Mouse (Mus musculus): ENCODE results near the gene Olfr1044. TPM values are rescaled to one million over a fixed set of nuclear protein-coding genes. Genes with fewer than 3 reads are reported as not detected.
"Not testable (repeated sequence)": the region's sequence is repeated elsewhere in the genome, so short reads cannot be mapped to it uniquely, and the experiment has no call there.

The Olfr1044 gene
- polyA plus RNA-seq (2015; fragmentation: Nextera tagmentation; extraction: Ambion mirVana), result not detected in 2 replicates

DNA sequence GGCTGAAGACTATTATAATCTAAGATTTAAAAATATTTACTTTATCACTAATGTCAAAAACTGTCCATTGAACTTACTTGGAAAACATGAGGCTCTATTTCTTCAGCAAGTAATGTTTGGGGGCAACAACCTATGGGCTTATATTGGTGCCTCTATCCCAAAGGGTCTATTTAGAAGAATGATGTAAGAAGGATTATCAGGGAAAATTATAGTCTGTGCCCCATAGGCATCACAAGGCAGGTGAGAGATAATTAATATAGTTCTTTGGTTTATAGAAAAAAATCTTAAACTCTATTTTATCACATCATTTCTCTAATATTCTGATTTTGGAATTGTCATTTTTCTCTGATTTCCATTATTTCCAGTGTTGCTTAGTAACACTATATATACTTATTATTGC, at the start of gene Olfr1044:
Olfr1044 (minus strand) TSS at position 101 of the 400 bp plus-strand sequence.
- H3K9me3 ChIP-seq, result no peaks in the 10 kb centered on the region
- H3K9ac ChIP-seq, result no peak within 1 kb of the TSS
- H3K36me3 ChIP-seq (replicated peaks), result no peaks in the 10 kb centered on the region
- no peaks in the 10 kb centered on the region for H3K4me1 ChIP-seq
- ATAC-seq (replicated peaks), result no peak
- no peak within 1 kb of the TSS for H3K4me2 ChIP-seq
- no peaks in the 10 kb centered on the region for H3K27me3 ChIP-seq (replicated peaks)
- H3K27ac ChIP-seq, result no peak within 1 kb of the TSS
- H3K4me3 ChIP-seq, result no peak within 1 kb of the TSS

DNA sequence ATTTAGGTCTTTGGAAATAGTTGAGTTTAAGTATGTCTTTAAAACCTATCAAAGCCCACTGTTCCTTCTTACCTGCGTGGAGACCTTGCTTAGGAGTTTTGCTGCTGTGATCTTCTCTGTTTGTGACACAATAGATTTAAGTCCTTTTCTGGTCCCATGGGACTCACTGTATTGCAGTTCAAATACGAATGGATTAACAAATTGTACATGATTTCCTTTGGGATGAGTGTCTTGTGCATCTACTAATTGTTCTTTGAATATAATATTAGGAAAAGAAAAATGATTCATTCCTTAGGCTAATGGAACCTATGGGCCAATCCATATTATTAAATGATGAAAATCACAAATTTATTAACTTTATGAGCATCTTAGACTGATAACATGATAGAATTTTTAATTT, 41.6 kb upstream of the Olfr1044 start, which contains the start of gene Olfr1046:
Olfr1046 (minus strand) TSS at position 101 of the 400 bp plus-strand sequence.
- H3K4me3 ChIP-seq, result no peak within 1 kb of the TSS
- H3K36me3 ChIP-seq (replicated peaks), result no peaks in the 10 kb centered on the region
- H3K27me3 ChIP-seq (replicated peaks), result no peaks in the 10 kb centered on the region
- no peaks in the 10 kb centered on the region for H3K9me3 ChIP-seq
- no peak for ATAC-seq (replicated peaks)
- H3K9ac ChIP-seq, result no peak within 1 kb of the TSS
- WGBS, result 71% methylated on average over 2 of the region's 2 CpGs
- no peak within 1 kb of the TSS for H3K27ac ChIP-seq
- H3K4me1 ChIP-seq, result no peaks in the 10 kb centered on the region
- H3K4me2 ChIP-seq, result no peak within 1 kb of the TSS

DNA sequence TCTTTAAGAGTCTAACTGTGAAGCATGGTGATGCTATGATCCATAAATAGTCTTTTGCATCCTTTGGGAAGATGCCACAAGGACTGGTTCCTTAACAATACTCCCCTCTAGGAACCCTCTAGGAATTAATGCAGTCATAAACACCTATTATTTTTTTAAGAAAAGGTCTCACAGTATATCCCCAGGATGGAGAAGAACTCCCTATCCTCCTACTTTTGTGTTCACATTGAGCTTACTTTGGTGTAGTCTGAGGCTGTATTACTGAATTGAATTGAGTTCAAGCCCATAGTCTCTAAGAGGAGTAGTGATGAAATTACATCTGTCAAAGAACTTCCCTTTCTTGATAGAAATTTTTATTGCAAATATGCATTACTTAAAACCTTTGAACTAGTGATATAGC, 25.3 kb upstream of the Olfr1044 start, which contains the start of gene Olfr1045:
Olfr1045 (minus strand) TSS at position 101 of the 400 bp plus-strand sequence.
- Histone ChIP-seq H3K9ac (no peak within 1 kb of the TSS), H3K4me3 (no peak within 1 kb of the TSS), H3K27ac (no peak within 1 kb of the TSS), H3K9me3 (no peaks in the 10 kb centered on the region), H3K4me2 (no peak within 1 kb of the TSS), H3K36me3 (replicated peaks) (no peaks in the 10 kb centered on the region), H3K4me1 (no peaks in the 10 kb centered on the region), H3K27me3 (replicated peaks) (no peaks in the 10 kb centered on the region)
- ATAC-seq (replicated peaks), result no peak

DNA sequence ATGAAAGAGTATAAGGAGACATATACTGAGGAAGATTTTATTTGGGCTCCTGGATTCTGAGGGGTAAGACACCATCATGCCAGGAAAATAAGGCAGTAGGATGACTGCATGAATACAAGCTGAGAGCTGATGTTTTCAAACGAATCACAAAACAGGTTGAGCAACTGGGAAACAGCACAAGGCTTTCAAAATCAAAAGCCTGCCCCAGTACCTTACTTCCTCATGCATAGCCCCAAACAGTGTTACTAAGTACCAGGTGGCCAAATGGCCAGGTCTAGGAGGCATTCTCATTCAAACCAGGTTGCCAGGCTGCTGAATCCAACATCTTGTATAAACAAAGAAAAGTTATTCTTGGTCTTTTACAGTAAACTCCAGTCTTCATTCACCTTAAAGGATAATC, 18.2 kb upstream of the Olfr1044 start:
- no peaks in the 10 kb centered on the region for H3K4me1 ChIP-seq
- no peak overlapping the region for H3K4me3 ChIP-seq
- no peak overlapping the region for H3K27ac ChIP-seq
- WGBS, result 50% methylated on average over 1 of the region's 1 CpGs
- no peak overlapping the region for H3K9ac ChIP-seq
- no peaks in the 10 kb centered on the region for H3K27me3 ChIP-seq (replicated peaks)
- H3K9me3 ChIP-seq, result no peaks in the 10 kb centered on the region
- no peaks in the 10 kb centered on the region for H3K36me3 ChIP-seq (replicated peaks)
- ATAC-seq (replicated peaks), result no peak
- H3K4me2 ChIP-seq, result no peak overlapping the region

DNA sequence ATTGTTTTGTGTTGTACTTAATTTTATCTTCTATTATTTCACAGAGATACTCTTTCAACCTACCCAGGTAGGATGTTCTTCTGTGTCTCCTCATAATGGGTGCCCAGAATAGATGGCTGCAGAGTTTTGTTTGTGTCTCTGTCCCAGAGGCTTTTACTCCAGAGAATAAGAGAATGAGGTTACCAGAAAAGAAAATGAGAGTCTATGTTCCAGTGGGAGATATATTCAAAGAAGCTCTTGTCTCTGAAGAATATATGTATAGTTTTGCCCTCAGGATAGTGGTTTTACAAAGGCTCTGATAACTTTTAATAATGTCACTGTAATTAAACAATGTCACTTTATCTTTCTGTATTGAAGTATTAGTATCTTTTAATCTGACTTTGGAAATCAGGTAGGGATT, 8.0 kb upstream of the Olfr1044 start, which contains the start of gene Olfr52:
Olfr52 (minus strand) TSS at position 101 of the 400 bp plus-strand sequence.
- H3K4me1 ChIP-seq, result no peaks in the 10 kb centered on the region
- H3K36me3 ChIP-seq (replicated peaks), result no peaks in the 10 kb centered on the region
- H3K27ac ChIP-seq, result no peak within 1 kb of the TSS
- H3K9ac ChIP-seq, result no peak within 1 kb of the TSS
- no peaks in the 10 kb centered on the region for H3K27me3 ChIP-seq (replicated peaks)
- no peak within 1 kb of the TSS for H3K4me2 ChIP-seq
- no peak for ATAC-seq (replicated peaks)
- H3K9me3 ChIP-seq, result no peaks in the 10 kb centered on the region
- H3K4me3 ChIP-seq, result no peak within 1 kb of the TSS

DNA sequence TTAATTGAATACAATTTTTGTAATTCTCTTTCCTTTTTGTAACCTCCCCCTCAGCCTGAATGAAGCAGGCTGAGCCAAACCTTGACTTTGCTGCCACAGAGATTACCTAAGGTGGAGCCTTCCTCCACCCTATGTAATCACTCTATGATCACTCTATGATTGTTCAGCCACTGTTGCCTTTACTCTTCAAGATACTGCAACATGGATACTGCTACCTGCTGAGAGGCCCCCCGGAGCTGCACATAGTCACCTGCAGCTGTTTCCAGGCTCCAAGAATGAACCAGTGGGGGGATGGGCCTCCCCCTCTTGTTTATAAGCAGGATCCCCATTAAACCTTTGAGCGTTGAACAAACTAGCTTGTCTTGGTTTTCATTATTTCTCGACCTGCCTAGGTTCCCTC, 2.3 kb upstream of the Olfr1044 start:
- no peak for ATAC-seq (replicated peaks)
- Histone ChIP-seq H3K9me3 (no peaks in the 10 kb centered on the region), H3K27ac (no peak overlapping the region), H3K9ac (no peak overlapping the region), H3K4me3 (no peak overlapping the region), H3K36me3 (replicated peaks) (no peaks in the 10 kb centered on the region), H3K4me2 (no peak overlapping the region), H3K4me1 (no peaks in the 10 kb centered on the region), H3K27me3 (replicated peaks) (no peaks in the 10 kb centered on the region)
- 80% methylated on average over 3 of the region's 3 CpGs for WGBS

DNA sequence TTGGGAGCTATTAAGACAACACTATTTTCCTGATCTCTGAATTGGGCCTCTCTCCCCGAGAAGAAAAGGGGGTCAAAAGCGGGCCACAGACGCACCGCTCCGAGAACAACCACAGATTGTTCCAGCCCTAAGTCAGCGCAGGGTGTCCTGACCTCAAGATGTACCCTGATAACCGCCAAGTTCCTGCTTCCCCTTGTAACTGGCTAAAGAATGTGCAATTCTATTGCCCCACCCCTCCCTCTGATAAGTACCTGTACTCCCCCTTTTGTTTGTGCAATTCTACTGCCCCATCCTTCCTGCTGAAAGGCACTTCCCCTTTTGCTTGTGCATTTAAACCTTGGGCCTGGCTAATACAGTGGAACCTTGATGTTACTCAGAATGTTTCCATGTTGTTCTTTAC, 2.2 kb downstream of the Olfr1044 start:
- H3K9ac ChIP-seq; H3K27ac ChIP-seq; ATAC-seq (replicated peaks); H3K4me3 ChIP-seq; H3K27me3 ChIP-seq (replicated peaks); H3K4me1 ChIP-seq; H3K36me3 ChIP-seq (replicated peaks); H3K9me3 ChIP-seq; H3K4me2 ChIP-seq: not testable (repeated sequence)
- WGBS, result 98% methylated on average over 7 of the region's 7 CpGs

DNA sequence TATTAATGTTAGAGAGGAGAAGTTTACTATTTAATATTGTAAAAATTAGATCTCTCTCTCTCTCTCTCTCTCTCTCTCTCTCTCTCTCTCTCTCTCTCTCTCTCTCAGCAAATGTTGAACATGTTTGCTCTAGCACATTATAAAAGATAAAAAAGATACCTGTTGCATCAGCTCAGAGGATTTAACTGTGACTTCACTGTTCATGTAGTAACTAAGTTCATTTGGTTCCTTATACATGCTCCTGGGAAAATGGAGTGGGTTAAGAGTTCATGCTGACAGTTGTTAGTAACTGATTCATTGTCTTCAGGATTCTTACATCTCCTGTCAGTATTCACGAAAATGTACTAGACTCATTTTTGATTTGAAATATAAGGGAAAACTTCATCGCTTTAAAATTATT, 10.2 kb downstream of the Olfr1044 start, which contains the start of gene Olfr1043:
Olfr1043 (minus strand) TSS at position 101 of the 400 bp plus-strand sequence.
- Histone ChIP-seq H3K4me1 (no peaks in the 10 kb centered on the region), H3K9me3 (no peaks in the 10 kb centered on the region), H3K4me2 (no peak within 1 kb of the TSS), H3K27ac (no peak within 1 kb of the TSS), H3K4me3 (no peak within 1 kb of the TSS), H3K36me3 (replicated peaks) (no peaks in the 10 kb centered on the region), H3K9ac (no peak within 1 kb of the TSS), H3K27me3 (replicated peaks) (no peaks in the 10 kb centered on the region)
- ATAC-seq (replicated peaks), result no peak
- 87% methylated on average over 2 of the region's 2 CpGs for WGBS

DNA sequence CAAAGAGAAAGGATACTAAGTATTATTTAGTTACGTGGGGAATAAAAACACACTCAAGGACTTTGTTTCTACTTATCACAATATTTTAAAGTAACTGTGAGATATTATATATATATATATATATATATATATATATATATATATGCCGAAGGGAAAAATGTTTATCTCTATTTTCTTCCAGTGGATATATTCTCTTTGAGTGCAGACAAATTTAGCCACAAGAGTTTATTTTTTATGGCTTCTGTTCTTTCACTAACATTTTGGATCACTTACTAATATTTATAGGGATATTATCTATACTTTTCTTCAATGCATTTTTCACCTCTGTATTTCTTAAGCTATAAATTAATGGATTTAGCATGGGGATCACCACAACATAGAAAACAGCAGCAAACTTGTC, 15.9 kb downstream of the Olfr1044 start, which contains the start of gene Olfr1042:
Olfr1042 (minus strand) TSS at position 101 of the 400 bp plus-strand sequence.
- Histone ChIP-seq H3K4me1 (no peaks in the 10 kb centered on the region), H3K27ac (no peak within 1 kb of the TSS), H3K4me2 (no peak within 1 kb of the TSS), H3K9ac (no peak within 1 kb of the TSS), H3K4me3 (no peak within 1 kb of the TSS), H3K9me3 (no peaks in the 10 kb centered on the region), H3K36me3 (replicated peaks) (no peaks in the 10 kb centered on the region), H3K27me3 (replicated peaks) (no peaks in the 10 kb centered on the region)
- WGBS, result 83% methylated on average over 2 of the region's 2 CpGs
- ATAC-seq (replicated peaks), result no peak

DNA sequence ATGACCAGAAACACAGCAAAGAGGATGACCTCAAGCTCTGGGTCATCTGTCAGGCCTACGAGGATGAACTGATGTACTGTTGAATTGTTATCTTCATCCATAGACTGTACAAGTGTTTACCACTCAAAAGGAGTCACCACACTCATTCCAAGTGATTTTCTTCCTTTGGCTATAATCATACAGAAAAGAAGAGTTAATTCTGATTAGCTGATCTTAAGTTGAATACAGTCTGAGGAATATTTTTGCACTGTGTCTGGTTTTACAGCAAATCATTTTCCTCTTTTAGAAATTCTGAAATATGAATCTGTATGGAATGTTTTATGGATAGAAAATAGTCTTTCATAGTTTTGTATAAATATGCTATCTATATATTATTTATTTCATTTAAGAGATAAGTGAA, 31.0 kb downstream of the Olfr1044 start, which contains the start of gene Olfr1040:
Olfr1040 (minus strand) TSS at position 101 of the 400 bp plus-strand sequence.
- H3K36me3 ChIP-seq (replicated peaks), result no peaks in the 10 kb centered on the region
- 76% methylated on average over 1 of the region's 1 CpGs for WGBS
- no peak for ATAC-seq (replicated peaks)
- no peak within 1 kb of the TSS for H3K4me3 ChIP-seq
- no peak within 1 kb of the TSS for H3K4me2 ChIP-seq
- H3K9me3 ChIP-seq, result no peaks in the 10 kb centered on the region
- H3K4me1 ChIP-seq, result no peaks in the 10 kb centered on the region
- H3K9ac ChIP-seq, result no peak within 1 kb of the TSS
- no peak within 1 kb of the TSS for H3K27ac ChIP-seq
- H3K27me3 ChIP-seq (replicated peaks), result no peaks in the 10 kb centered on the region

DNA sequence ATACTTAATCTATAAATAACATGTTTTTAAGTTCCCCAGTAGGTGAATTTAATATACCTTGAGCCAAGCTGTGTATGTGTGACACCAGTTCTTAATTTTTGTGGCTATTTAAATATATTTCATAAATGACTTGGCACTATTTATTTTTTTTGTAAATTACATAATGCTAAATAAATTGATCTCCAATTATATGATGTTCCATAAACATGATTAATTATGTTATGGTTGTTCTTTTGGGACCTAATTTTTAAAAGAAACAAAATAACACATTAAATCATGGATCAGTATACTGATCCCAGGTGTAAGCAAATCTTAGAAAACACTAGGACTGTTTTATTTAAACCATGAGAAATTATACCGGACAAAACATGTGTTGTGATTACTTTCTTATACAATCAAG, 41.8 kb downstream of the Olfr1044 start, which contains the start of gene Olfr1039:
Olfr1039 (minus strand) TSS at position 101 of the 400 bp plus-strand sequence.
- H3K4me2 ChIP-seq, result no peak within 1 kb of the TSS
- 90% methylated on average over 1 of the region's 1 CpGs for WGBS
- H3K36me3 ChIP-seq (replicated peaks), result no peaks in the 10 kb centered on the region
- no peaks in the 10 kb centered on the region for H3K27me3 ChIP-seq (replicated peaks)
- H3K9ac ChIP-seq, result no peak within 1 kb of the TSS
- H3K4me3 ChIP-seq, result no peak within 1 kb of the TSS
- H3K4me1 ChIP-seq, result no peaks in the 10 kb centered on the region
- no peaks in the 10 kb centered on the region for H3K9me3 ChIP-seq
- ATAC-seq (replicated peaks), result no peak
- H3K27ac ChIP-seq, result no peak within 1 kb of the TSS

Measured in midbrain, embryonic 15.5 days (tissue).